Mouse (Mus musculus): ENCODE data around the gene Gm45844.
A peak's percentile ranks its signal among the peaks of the same experiment; 100 is the strongest.
"Not testable (repeated sequence)": the region's sequence is repeated elsewhere in the genome, so short reads cannot be mapped to it uniquely, and the experiment has no call there.

Gene Gm45844

GRCm38 (mm10) chr7:7277966-7278567 lies at the start of gene Gm45844:
TSS of gene Gm45844 (minus strand) at chr7:7278289.
- peak; percentile 85 to 94 for DNase-seq

- peak; percentile 39 to 64 for DNase-seq
Observed at GRCm38 (mm10) chr7:7295595-7295994, 17.5 kb upstream of the Gm45844 start.

GRCm38 (mm10) chr7:7281383-7281782 lies 3.3 kb upstream of the Gm45844 start:
- DNase-seq, result no peak

- DNase-seq, result peak; percentile 17 to 53
Observed at GRCm38 (mm10) chr7:7277556-7277955, 533 bp downstream of the Gm45844 start.

- not testable (repeated sequence) for DNase-seq
Observed at GRCm38 (mm10) chr7:7247228-7247627, 30.9 kb downstream of the Gm45844 start, which contains the start of gene Vmn2r29. TSS of gene Vmn2r29 (minus strand) at chr7:7247328.

GRCm38 (mm10) chr7:7209313-7210151 lies 68.6 kb downstream of the Gm45844 start, which contains the start of gene Zfp772:
TSS of gene Zfp772 (minus strand) at chr7:7209998.
- DNase-seq, result peak; percentile 33 to 46

GRCm38 (mm10) chr7:7188191-7188942 lies 89.7 kb downstream of the Gm45844 start:
- peak; percentile 77 to 78 for DNase-seq

GRCm38 (mm10) chr7:7187417-7188190 lies 90.5 kb downstream of the Gm45844 start:
- no peak for DNase-seq

GRCm38 (mm10) chr7:7185897-7186296 lies 92.2 kb downstream of the Gm45844 start:
- DNase-seq, result no peak

GRCm38 (mm10) chr7:7171227-7172147 lies 106.6 kb downstream of the Gm45844 start, which contains the start of gene Zfp418:
TSS of gene Zfp418 (plus strand) at chr7:7171330.
- peak; percentile 72 to 83 for DNase-seq
